Mouse (Mus musculus) mammary gland, adult 2 months (tissue): ENCODE data around the gene Myog. TPM values are rescaled to one million over a fixed set of nuclear protein-coding genes. Genes with fewer than 3 reads are reported as not detected.

Experiments used
- polyA plus RNA-seq: library from polyadenylated mRNA; depleted of rRNA; stranded (reverse); fragments of >200 nt; gene quantifications from 2 replicates; pipeline ENCODE4 v1.2.3, GENCODE M21; 2012; ENCODE audit warnings: low replicate concordance; rRNA removed

Gene Myog
- 2.5 TPM in 1 of 2 replicates, not detected in the other for polyA plus RNA-seq

DNA sequence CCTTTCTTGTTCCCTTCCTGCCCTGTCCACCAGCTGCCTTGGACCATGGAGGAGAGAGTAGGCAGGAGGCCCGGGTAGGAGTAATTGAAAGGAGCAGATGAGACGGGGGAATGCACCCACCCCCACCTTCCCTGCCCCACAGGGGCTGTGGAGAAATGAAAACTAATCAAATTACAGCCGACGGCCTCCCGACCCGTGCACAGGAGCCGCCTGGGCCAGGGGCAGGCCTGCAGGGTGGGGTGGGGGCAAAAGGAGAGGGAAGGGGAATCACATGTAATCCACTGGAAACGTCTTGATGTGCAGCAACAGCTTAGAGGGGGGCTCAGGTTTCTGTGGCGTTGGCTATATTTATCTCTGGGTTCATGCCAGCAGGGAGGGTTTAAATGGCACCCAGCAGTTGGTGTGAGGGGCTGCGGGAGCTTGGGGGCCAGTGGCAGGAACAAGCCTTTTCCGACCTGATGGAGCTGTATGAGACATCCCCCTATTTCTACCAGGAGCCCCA is at the start of gene Myog:
Myog (plus strand) TSS at position 392 of the 502 bp plus-strand sequence.

DNA sequence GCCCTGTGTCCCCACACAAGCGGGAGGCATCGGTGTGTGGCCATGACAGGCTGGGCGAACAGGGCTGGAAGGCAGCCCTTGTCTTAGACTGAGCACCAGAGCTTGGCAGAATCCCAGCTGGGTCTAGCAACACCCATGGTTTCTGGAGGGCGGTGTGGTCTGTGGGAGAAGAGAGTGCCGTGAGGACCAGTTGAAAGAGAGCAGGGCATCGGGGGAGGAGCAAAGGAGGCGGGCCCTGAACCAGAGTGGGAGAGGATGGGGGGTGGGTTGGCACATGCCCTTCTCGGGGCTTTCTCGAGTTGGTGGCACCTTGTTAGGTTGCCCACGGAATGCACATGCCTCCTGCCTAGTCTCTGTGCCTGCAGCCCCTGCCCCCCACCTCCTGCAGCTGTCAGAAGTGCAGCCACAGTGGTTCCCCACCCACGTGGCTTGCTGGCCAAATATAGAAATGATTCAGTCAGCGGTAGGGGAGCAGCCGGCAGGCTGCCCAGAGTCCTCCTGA is 43.0 kb downstream of the Myog start, which contains the start of gene Ppfia4:
Ppfia4 (minus strand) TSS at position 159 of the 502 bp plus-strand sequence.

Other genes starting within 250 kb of the Myog start
- gene Btg2, start 210.9 kb upstream of the Myog start, polyA plus RNA-seq = 56.0 and 72.6 TPM in 2 replicates
- gene Chit1, start 178.7 kb upstream of the Myog start, polyA plus RNA-seq = 0.29 and 2.8 TPM in 2 replicates
- 39.0 and 44.0 TPM in 2 replicates for gene Chil1, start 107.8 kb upstream of the Myog start, polyA plus RNA-seq
- gene Mybph, start 96.5 kb upstream of the Myog start, polyA plus RNA-seq = 0.35 and 84.8 TPM in 2 replicates
- 49.7 and 69.5 TPM in 2 replicates for gene Adora1, start 54.6 kb upstream of the Myog start, polyA plus RNA-seq
- gene Ppfia4, start 42.9 kb downstream of the Myog start, polyA plus RNA-seq = 14.4 and 18.9 TPM in 2 replicates
- gene Tmem183a, start 72.0 kb downstream of the Myog start, polyA plus RNA-seq = 46.1 and 75.4 TPM in 2 replicates
- not detected in 2 replicates for gene 4933406M09Rik, start 96.0 kb downstream of the Myog start, polyA plus RNA-seq
- gene Cyb5r1, start 115.6 kb downstream of the Myog start, polyA plus RNA-seq = 39.2 and 96.5 TPM in 2 replicates
- gene Adipor1, start 125.4 kb downstream of the Myog start, polyA plus RNA-seq = 112 and 149 TPM in 2 replicates
- 4.0 and 8.8 TPM in 2 replicates for gene Klhl12, start 165.5 kb downstream of the Myog start, polyA plus RNA-seq
- 11.9 and 21.6 TPM in 2 replicates for gene Rabif, start 204.7 kb downstream of the Myog start, polyA plus RNA-seq